Mouse (Mus musculus) cerebral cortex, adult 2 months (tissue): ENCODE data around the gene Nkx2-5.

ENCODE experiments used
- WGBS: fragments of 180-500 bp; shearing (Covaris S2); methylation state at CpG from one replicate; pipeline ENCODE4 v1.1.7; 2018; 5-methylcytosine and 5-hydroxymethylcytosine counted together

Nkx2-5 gene

DNA sequence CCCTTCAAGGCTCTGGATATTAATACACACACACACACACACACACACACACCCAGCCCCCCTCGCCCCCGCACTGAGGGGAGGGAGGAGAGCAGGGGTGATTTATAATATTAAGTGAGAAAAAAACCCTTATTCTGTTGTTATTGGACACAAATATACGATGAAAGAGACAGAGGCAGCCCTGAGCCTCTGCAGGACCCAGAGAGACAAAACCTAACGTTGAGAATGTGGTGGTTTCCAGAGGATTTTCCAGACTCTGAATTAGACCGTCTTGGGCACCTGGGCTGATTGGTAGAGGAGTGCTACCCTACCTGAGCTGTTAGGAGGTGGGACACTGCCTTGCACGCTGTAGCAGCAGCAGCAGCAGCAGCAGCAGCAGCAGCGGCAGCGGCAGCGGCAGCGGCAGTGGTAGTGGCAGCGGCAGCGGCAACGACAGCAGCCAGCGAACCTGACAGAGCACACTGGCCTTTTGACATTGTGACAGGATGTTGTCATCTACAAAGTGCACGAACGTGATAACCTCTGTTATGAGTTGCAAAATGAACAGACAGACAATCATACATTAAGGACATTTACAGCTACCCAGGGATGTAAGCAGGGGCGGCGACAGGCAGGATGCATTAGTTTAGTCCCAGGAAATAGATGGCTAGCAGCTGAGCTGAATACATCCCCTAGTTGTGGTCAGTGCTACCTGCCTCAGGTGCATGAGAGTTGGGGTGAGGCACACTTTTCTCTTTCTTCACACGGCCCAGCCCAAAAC is 7.8 kb downstream of the Nkx2-5 start:
- 10% methylated on average over 19 of the region's 19 CpGs for WGBS

DNA sequence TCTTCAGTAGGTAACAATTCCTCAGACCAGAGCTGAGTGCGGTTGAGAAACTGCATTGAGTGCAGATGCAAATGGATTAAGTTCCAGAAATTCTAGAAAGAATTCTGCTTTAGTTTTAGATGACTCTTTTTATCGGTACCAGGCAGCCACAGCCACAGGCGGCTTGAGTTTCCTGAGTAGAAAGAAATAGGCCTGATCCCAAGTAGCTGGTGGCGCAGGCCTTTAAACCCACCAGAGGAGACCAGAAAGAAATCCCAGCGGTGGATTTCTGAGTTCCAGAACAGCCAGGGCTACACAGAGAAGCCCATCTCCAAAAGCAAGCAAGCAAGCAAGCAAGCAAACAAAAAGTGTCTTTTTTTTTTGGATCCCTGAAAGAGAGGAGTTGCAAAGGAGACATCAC is 8.4 kb downstream of the Nkx2-5 start:
- 30% methylated on average over 5 of the region's 5 CpGs for WGBS

DNA sequence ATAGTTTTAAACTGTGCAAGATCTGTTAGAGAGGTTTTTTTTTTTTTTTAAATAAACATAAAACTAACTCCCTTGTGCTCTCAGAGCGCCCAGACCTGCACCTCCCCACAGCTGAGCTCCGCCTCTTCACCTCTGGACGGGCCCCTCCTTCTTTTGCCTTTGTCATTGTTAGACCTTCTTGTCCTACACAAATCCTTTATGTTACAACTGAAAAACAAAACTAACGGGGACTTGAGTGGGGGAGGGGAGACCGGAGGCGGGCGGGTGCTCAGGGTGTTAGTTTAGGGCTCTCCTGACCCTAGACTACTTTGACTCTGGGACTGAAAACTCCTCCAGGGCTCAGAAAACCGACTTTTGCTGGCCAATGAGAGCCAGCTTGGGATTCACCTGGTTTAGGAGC is 8.9 kb downstream of the Nkx2-5 start:
- WGBS, result 12% methylated on average over 8 of the region's 8 CpGs

DNA sequence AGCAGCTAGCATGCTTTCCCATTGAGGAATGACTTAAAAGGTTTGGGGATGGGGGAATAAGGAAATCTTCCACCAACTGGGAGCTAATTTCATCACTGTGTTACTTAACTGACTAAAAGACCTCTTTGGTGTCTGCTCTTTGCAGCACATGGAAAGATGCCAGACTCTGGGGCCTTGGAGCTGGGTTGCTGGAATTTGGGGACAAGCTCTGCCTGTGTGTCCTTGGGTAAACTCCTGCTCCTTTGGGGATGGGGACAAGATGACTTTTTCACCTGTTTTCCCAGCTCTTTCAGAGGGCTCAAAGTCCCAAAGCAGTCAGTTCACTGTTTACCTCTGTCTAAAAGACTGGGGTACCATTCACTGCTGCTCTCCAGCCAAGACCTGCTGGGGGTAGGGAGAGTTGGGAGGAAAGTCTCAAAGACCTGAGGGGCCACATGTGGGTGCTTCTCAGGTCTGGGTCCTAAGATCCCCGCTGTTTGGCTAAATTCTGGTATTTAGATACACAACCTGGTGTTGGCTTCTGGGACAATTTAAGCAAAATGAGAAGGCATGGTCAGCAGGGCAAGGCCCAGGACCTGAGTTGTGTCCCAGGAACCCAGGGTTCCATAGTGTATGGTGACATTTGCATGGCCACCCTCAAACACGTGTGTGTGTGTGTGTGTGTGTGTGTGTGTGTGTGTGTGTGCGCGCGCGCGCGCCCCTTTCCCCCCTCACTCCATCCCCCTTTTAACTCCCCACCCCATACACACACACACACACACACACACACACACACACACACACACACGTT is 9.6 kb downstream of the Nkx2-5 start:
- 24% methylated on average over 9 of the region's 9 CpGs for WGBS

DNA sequence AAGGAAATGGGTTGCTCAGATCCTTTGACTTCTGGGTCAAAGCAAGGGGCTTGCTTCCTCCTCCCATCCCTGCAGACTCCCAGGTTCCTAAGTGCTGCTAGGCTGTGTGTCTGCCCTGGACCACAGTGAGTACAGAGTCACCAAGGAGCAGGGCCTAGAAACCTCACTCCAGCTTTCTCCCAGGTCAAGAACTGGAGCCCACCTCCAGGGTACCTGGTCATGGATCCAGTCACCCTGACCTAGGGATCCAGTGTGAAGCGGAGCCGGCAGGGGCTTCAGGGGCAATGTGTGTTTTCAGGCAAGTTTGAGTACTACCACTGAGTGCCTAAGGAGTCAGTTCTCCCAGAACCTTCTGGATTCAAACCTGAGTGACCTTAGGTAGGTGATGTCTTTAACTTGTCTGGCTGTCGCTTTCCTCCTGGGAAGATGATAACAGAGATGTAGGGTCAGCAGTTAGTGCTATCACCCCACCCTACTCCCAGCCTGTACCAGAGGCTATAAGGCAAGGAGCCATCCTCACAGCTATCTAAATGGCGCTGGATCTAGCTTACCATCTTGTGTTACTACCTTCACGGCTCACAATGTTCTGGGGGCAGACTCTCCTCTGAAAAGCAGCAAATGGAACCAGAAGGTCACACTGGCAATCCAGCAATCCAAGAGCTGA is 10.4 kb downstream of the Nkx2-5 start:
- WGBS, result 87% methylated on average over 5 of the region's 5 CpGs

DNA sequence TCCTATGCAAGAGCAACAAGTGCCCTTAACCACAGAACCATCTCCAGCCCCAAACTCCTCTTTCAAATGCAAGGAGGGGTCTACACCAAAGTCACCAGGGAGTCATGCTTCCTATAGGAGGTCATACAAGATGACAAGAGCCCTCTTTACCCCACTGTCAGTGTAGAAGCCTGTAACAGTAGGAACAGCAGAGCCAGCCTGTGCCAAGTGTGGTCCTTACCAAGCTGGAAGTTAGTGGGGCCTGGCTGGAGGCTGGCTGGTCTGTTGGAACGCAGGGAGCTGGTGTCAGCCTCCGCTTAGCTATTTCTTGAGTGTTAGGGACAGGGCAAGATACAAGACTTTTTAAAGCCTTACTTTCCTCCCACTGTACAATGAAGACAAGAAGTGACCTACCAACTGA is 11.0 kb downstream of the Nkx2-5 start:
- 88% methylated on average over 2 of the region's 2 CpGs for WGBS

DNA sequence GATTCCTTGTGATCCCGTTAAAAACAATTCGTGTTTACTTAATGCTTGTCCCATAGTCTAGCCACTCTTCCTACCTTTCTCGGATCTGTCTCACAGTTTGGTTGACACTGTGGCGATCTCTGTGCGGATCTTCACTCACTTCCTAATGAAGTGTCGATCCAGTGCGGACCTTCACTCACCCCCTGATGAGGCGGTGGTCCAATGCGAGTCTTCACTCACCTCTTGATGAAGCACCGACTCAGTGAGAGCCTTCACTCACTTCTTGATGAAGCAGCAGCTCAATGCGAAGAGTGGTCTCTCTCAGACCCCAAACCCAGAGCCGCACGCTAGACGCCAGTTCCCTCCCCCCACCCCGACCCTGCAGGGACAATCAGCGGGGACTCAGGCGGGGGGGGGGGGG is 18.7 kb downstream of the Nkx2-5 start:
- WGBS, result 76% methylated on average over 17 of the region's 17 CpGs

DNA sequence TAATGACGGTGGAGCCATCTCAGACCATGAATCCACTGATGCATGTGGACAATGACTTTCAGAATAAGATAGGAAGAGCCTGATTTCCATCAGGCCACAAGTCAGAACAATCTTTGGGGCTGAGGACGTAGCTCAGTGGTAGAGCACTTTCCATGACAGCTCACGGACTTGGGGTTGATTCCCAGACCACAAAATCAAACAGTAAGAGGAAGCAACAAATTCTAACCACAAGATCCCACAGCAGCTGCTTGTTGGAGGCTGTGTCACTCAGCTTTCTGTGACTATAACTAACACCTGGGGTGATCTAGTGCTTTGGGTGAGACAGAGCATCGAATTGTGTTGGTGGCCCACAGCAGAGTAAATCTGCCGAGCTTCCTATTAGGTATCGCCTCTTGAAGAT is 28.0 kb downstream of the Nkx2-5 start:
- 77% methylated on average over 6 of the region's 6 CpGs for WGBS

DNA sequence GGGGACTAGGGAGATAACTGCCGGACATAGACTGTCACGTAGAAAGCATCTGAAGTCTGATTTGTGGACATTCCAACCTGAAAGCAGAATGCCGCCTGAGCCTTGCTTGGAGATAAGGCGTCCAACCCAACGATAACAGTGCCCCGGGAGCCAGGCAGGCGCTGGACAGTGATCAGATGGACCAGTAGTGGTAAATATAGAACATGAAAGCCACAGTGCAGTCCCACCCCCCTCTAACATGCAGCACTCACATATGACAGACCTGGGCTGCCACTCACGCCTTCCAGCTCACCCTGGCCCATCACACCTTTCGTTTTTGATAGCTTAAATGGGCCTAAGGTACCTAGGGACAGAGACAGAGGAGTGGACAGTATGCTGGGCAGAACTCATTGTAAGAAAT is 31.3 kb downstream of the Nkx2-5 start:
- 89% methylated on average over 9 of the region's 9 CpGs for WGBS

DNA sequence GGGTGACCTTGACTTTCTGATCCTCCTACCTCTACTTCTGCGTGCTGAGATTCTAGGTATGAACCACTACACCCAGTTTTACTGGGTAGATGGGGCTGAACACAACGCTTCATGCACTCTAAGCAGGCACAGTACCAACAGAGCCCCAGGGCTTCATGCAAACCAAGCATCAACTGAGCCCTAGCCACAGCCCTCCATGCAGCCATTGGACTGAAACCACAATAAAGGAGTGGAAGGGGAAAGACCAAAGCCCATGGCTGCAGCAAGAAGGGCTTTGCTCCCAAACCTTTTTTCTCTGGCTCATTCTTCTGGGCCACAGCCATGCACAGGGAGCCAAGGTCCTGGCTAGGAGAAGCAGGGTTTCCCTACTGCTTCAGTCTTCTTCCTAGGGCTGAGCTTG is 32.2 kb downstream of the Nkx2-5 start:
- 76% methylated on average over 2 of the region's 2 CpGs for WGBS

DNA sequence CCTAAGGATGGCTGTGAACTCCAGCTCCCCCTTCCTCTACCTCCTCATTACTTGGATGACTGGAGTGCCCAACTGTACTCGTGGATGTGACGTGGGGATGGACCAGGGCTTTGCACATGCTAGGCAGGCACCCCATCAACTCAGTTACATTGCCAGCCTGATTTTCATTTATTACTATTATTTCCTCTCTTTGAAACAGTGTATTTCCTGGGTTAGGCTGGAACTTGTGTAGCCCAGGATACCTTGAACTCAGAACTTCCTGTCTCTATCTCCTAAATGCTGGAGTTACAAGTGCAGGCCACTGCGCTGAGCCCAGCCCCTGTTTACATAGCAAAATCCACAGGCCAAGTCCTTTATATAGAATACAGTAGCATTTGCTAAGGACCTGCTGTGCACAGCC is 41.9 kb downstream of the Nkx2-5 start:
- 91% methylated on average over 3 of the region's 3 CpGs for WGBS

DNA sequence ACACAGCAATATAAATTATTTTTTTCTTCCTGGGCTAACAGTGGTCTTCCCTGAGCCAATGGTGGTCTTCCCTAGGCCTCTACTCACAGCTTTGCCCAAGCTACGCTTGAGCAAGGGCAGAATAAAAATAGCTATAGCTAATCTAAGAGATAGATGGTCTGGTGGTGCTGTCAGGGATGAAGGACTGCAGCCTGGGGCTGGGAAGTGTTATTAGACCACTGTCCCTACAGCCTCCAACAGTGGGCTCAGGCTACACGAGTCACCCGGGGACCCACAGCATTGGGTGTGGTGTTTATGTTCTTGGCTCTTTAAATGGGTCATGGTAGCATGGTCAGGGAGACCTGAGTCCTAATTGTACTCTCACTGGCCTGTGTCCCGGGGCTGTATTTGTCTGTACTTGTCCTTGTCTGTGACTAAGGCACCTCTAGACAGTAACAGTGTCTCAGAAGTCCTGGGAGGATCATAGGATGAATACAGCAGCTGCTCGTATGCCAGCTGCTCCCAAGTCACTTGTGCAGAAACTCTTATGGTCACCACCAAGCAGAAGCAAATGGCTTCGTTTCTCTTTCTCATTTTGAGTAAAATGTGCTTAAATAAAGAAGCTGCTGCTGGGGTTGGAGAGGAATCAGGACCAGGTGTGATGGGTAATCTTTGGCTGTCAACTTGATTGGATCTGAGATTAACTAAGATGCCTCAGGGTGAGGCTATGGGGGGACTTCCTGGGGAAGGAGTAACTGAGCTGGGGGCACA is 47.3 kb downstream of the Nkx2-5 start:
- 73% methylated on average over 6 of the region's 6 CpGs for WGBS

DNA sequence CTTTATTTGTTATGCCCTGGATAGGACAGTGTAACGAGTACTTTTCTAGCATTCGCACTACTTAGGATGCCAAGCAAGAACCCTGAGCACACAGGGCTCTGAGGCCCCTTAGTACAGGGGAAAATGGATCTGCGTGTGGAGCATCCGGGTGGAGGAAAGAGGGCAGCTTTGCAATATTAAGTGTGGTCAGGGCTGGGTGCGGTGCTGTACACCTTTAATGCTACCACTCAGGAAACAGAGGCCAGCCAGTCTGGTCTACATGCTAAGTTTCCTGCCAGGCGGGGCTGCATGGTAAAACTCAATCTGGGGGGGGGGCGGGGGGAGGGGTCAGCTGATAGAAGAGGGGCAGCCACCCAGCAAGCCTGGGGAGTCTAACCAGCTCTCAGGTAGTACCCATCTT is 49.4 kb downstream of the Nkx2-5 start:
- WGBS, result 67% methylated on average over 7 of the region's 7 CpGs

DNA sequence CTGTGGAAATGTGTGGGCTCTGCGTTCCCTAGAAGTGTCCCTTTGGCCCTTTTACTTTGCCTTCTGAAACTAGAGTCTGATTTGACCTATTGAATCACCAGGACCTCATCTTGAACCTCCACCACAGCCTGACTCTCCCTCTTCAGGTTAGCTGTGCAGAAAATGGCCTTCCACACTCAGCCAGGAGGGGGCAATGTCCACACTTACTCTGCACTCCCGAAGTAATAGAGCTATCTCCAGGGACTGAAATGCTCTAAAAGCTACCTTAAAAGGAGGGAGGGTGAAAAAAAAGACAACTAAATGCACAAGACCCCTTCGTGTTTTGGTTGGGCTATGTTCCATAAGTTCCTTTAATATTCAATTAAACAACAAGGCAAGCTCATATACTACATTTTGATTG is 50.1 kb downstream of the Nkx2-5 start:
- WGBS, result 25% methylated on average over 3 of the region's 3 CpGs

DNA sequence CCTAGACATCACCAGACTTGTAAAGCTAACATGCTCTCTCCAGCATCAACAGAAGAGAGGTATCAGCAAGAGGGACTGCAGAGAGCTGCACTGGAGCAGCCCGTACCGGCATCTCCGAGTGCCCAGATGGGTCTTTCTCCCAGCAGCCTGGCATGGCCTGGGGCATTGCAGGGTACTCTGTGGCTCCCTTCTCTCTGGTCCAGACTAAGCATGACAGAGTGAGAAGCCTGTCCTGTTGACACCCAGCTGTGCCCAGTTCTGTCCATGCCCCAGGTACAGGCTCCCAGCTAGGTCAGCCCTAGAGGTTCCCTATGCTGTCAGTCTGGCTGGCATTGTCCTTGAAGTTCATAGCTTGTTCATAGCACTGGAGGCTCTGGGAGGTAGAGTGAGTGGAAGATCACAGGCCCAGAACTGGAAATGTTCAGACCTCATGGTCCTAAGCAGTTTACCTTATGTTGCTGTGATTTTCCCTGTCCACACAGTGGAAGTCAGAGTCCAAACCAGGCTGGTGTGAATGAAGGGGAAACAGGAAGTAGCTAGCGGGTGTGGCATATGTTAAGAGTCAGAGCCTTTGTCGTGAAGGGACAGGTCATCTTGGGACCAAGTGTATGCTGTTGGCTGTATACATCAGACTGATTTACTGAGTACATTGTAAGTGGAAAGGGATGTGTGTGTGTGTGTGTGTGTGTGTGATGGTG is 51.6 kb downstream of the Nkx2-5 start:
- 80% methylated on average over 5 of the region's 5 CpGs for WGBS

DNA sequence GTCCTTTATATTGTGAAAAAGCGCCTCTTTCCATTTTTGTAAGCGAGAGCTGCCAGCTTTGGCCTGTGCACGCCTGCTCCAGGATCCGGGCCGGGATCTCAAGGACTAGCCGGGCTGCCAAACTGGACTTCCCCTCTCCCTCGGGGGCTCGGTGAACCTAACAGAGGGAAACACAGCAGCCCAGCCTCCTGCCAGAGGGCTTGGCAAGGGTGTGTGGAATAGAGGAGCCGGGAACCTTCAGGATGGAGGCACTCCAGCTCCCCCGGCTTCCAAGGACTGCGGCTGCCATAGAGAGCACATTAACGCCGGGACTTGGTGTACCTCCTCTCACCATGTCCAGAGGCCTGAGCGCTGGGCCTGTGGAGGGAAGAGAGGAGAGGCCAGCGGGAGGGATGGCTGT is 52.7 kb downstream of the Nkx2-5 start:
- WGBS, result 72% methylated on average over 15 of the region's 15 CpGs

DNA sequence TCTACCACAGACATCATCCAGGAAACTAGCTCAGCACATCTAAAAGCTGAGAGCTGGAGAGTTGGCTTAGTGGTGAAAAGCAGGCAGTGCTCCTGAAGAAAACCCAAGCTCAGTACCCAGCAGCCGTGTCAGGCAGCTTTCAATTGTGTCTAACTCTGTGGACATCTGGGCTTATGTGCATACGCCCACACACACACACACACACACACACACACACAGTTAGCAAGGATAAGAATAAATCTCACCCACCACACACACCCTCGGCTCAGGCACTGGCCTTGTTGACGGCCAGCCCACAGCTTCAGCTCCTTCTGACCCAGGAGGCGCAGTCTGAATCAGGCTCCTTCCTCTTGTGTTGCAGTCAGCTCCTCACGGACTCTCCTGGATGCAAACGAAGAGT is 53.2 kb downstream of the Nkx2-5 start:
- 51% methylated on average over 7 of the region's 7 CpGs for WGBS

DNA sequence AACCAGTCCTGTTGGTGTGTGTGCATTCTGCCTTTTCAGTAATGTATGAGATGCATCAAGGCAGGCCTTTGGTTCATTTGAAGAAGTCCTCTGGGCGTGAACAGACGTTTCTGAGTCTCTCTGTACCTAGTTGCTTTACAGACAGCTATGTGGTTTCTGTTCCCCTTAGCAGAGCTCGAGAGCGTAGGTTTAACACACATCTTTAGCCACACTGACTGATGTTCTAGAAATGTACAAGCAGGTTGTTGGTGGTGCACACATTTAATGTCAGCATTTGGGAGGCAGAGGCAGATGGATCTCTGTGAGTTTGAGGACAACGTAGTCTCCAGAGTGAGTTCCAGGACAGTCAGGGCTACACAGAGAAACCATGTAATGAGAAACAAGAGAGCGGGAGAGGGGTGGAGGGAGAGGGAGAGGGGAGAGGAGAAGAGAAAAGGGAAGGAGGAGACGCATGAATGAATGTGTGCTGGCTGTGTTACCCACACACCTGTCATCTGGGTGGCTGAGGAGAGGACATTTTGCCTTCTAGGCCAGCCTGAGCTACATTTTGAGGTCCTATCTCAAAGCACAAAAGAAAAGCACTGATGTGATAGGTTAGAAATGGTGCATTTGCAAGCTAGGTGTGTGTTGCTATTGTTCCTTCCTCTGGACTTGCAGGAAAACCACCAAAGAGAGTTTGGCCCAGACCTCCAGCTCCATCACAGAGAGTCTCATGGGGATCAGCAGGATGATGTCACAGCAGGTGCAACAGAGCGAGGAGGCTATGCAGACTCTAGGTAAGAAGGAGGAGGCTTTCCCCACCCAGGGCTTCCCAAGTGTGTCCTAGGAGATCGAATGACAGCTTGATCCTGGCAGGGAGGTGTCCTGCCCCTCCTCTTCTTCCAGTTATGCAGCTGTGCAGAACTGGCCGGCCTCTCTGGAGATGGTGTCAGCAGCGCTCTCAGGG is 54.3 kb downstream of the Nkx2-5 start:
- 81% methylated on average over 11 of the region's 11 CpGs for WGBS

DNA sequence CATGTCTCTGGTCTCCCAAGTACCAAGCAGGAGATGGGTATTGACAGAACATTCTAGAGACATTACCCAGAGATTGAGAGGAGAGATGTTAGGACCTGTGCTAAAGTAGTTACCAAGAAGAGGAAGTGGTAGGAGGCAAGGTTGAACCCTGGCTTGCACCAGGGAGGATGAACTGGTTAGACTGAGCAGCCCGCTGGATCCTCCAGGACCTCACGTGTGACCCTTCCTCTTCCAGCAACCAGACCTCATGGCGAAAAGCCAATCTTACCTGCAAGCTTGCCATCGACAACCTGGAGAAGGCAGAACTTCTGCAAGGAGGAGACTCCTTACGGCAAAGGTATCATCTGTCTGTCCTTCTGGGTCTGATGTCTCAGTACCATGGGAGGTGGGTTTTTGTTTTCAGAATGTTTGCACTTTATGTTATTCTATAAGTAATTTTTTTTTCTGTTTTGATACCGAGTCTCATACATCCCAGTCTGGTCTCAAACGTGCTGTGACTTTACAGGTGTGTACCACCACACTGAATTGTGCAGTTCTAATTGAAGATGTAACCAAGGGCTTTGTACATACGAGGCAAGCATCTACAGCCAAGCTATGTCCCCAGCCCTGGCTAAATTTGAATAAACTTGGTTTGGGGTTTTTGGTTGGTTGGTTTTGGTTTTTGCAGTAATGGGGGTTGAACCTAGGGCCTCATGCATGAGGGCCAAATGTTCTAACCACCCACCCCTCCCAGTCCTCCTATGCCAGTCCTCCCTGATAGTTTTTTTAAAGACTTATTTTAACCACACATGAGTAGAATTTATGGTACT is 55.1 kb downstream of the Nkx2-5 start:
- 91% methylated on average over 8 of the region's 8 CpGs for WGBS
